Mouse (Mus musculus) gastrocnemius, adult 2 months (tissue): ENCODE measurements around the gene Fam171a1. TPM values are rescaled to one million over a fixed set of nuclear protein-coding genes. Genes with fewer than 3 reads are reported as not detected.
"Not testable (repeated sequence)": the region's sequence is repeated elsewhere in the genome, so short reads cannot be mapped to it uniquely, and the experiment has no call there.

Experiments
- DNase-seq: peaks from one replicate; pipeline ENCODE4 v3.0.0; 2022
- H3K27ac ChIP-seq: fragments of 200-600 bp; 2 replicates; pipeline ENCODE4 v1.8.1; 2022; ENCODE audit warnings: mild to moderate bottlenecking
- H3K4me3 ChIP-seq: fragments of 200-600 bp; 2 replicates; pipeline ENCODE4 v1.8.1; 2022; ENCODE audit warnings: mild to moderate bottlenecking, moderate library complexity
- CTCF ChIP-seq: fragments of 200-600 bp; IDR thresholded peaks from 2 replicates; pipeline ENCODE4 v1.8.1; 2022; ENCODE audit warnings: antibody characterized with exemption, mild to moderate bottlenecking, moderate library complexity
- intact Hi-C: fragments of 180-260 bp; cut with DNase I; formaldehyde crosslinking; loops from one replicate; pipeline ENCODE4 v1.15.1; 2025
- long read RNA-seq, 2 experiments: library from polyadenylated mRNA; stranded (forward); transcript quantifications; one replicate each; pipeline ENCODE4 v2.0.0; 2021
- total RNA-seq, 2 experiments: library from RNA; stranded (reverse); gene quantifications; 2 replicates each; pipeline ENCODE4 v1.2.3; 2021

Gene Fam171a1
- 1 to 10 TPM; 2.5 to 3.9 TPM for total RNA-seq
- long read RNA-seq, experiment 1, full-length matches to known transcripts: 4 of 6 reads
- long read RNA-seq, experiment 1, partial matches to known transcripts: 1 of 6 reads
- long read RNA-seq, experiment 1, other reads (novel, unspliced or antisense): 1 of 6 reads
- long read RNA-seq, experiment 2, full-length matches to known transcripts: 3 of 5 reads
- long read RNA-seq, experiment 2, partial matches to known transcripts: 2 of 5 reads
- long read RNA-seq, experiment 2, other reads (novel, unspliced or antisense): 0 of 5 reads

DNA sequence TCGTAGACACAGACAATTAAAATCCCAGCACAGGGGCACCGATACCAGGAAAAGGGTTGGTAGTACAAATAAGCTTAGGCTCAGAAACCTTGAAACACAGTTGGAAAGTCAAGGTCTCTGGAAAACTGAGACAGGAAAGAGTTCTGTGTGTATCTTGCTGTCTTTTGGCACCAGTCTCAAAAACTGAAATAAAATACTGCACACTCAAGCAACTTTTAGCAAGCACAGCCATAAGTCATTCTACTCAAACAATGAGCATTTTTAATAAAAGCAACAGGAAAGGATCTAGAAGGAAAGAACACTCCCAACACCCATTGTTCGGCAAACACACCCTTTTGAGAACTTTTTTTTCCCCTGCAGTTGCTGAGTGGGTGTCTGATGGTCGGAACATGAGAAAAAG, at the start of gene Fam171a1:
Fam171a1 (plus strand) TSS at position 359 of the 400 bp plus-strand sequence.
- no peak for TF ChIP-seq CTCF
- H3K4me3 ChIP-seq: peak within 1 kb of the TSS; percentile 30
- intact Hi-C loops: no loop called here
- peak within 1 kb of the TSS; percentile 55 for H3K27ac ChIP-seq
- no peak for DNase-seq

DNA sequence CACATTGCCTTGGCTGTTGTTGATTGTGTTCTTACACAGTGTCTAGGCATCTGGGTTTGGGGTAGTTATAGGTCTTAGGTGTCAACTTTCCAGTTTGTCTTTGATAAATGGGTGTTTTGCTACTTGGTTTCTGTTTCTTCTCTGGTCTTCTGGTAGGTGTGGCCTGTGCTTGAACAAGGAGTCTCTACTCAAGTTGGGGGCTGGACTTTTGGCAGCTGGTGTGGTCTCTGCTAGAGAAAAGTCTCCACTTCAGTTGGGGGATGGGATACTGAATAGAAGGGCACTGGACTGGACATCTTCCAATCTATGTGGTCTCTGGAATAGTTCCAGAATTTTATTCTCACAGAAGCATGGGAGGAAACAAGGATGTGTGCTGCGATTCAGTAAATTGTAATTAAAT, 44.9 kb upstream of the Fam171a1 start:
- TF ChIP-seq CTCF: no peak

DNA sequence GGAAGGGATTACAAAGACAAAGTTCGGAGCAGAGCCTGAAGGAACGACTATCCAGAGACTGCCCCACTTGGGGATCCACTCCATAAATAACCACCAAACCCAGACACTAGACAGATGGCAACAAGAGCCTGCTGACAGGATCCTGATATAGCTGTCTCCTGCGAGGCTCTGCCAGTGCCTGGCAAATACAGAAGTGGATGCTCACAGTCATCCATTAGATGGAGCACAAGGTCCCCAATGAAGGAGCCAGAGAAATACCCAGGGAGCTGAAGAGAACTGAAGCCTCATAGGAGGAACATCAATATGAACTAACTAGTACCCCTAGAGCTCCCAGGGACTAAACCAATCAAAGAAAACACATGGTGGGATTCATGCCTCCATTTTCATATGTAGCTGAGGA, 25.7 kb upstream of the Fam171a1 start:
- DNase-seq, intact Hi-C loops, H3K27ac ChIP-seq, H3K4me3 ChIP-seq: not testable (repeated sequence)

More for the DNA sequence above, 44.9 kb upstream of the Fam171a1 start:
- intact Hi-C loops: no loop called here
- H3K4me3 ChIP-seq: no peak overlapping the region
- no peak for DNase-seq
- no peak overlapping the region for H3K27ac ChIP-seq

- DNase-seq: no peak
- H3K27ac ChIP-seq: no peak overlapping the region
- TF ChIP-seq CTCF: peak; percentile 67
- H3K4me3 ChIP-seq: no peak overlapping the region
- intact Hi-C loops: no loop called here
Observed at GRCm38 (mm10) chr2:3089274-3089673, 24.8 kb upstream of the Fam171a1 start.

GRCm38 (mm10) chr2:3096101-3096500, 17.9 kb upstream of the Fam171a1 start:
- Histone ChIP-seq H3K27ac (no peak overlapping the region), H3K4me3 (no peak overlapping the region)
- TF ChIP-seq CTCF: no peak
- intact Hi-C loops: no loop called here
- no peak for DNase-seq

GRCm38 (mm10) chr2:3099971-3100370, 14.1 kb upstream of the Fam171a1 start:
- DNase-seq: no peak
- Histone ChIP-seq H3K27ac (no peak overlapping the region), H3K4me3 (no peak overlapping the region)
- no peak for TF ChIP-seq CTCF
- intact Hi-C loops: no loop called here

- no peak overlapping the region for H3K27ac ChIP-seq
- no peak for TF ChIP-seq CTCF
- DNase-seq: no peak
- intact Hi-C loops: no loop called here
- H3K4me3 ChIP-seq: no peak overlapping the region
Observed at GRCm38 (mm10) chr2:3101292-3101957, 12.6 kb upstream of the Fam171a1 start.

- Histone ChIP-seq H3K27ac (no peak overlapping the region), H3K4me3 (no peak overlapping the region)
- no peak for TF ChIP-seq CTCF
- DNase-seq: no peak
- intact Hi-C loops: no loop called here
Observed at GRCm38 (mm10) chr2:3102360-3102759, 11.7 kb upstream of the Fam171a1 start.

GRCm38 (mm10) chr2:3107471-3107870, 6.6 kb upstream of the Fam171a1 start:
- no peak for DNase-seq
- H3K4me3 ChIP-seq: no peak overlapping the region
- H3K27ac ChIP-seq: no peak overlapping the region
- TF ChIP-seq CTCF: no peak
- intact Hi-C loops: no loop called here

DNA sequence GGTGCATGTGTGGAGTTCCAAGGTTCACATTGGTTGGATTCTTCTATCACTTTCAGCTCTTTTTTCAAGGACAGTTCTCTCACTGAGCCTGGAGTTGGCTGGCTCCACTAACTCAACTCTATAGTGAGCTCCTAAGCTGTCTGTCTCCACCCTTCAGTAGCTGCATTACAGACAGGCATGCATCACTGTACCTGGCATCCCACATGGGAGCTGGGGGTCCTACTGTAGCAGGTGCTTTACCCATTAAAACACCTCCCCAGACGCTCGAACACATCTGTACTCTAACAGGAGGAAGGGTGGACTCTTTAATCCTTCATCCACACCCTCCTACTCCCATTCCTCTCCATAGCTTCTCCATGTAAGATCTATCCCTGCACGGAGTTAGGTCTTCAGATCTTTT, 5.6 kb upstream of the Fam171a1 start:
- H3K27ac ChIP-seq: peak overlapping the region; percentile 24; the same call in 1 of the 2 replicates
- no peak for TF ChIP-seq CTCF
- intact Hi-C loops: no loop called here
- DNase-seq: no peak
- H3K4me3 ChIP-seq: no peak overlapping the region

DNA sequence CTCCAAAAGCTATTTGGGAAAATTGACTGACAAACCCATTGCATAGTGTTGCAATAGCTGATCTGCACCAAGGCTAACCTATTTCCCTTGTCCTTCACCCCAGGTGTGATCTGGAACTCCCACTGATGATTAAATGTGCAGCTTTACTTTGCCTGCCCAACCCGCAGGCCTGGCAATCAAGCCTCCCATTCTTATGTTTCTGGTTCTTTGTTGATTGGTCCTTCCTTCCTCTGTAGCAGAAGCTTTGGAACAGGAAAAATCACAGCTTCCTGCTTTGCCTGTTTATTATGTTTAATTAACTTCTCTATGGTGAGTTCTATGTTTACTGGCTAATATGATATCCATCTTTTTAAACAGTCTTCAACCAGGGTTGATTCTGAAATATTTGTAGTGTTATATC, 5.2 kb upstream of the Fam171a1 start:
- no peak for TF ChIP-seq CTCF
- intact Hi-C loops: no loop called here
- Histone ChIP-seq H3K4me3 (no peak overlapping the region), H3K27ac (peak overlapping the region; percentile 24; the same call in 1 of the 2 replicates)
- DNase-seq: no peak

GRCm38 (mm10) chr2:3117855-3118202, 3.8 kb downstream of the Fam171a1 start:
- DNase-seq: no peak
- intact Hi-C loops: loop anchor here (1.0 to 5.0 kb wide), 4 partner anchors 54 to 299 kb away; partner anchors contain the start of gene Rpp38
- TF ChIP-seq CTCF: no peak
- Histone ChIP-seq H3K27ac (peak overlapping the region; percentile 46), H3K4me3 (peak overlapping the region; percentile 89)

- peak; percentile 91 for TF ChIP-seq CTCF
- H3K27ac ChIP-seq: peak overlapping the region; percentile 87
- peak; percentile 92 for DNase-seq
- intact Hi-C loops: loop anchor here (1.0 to 5.0 kb wide), 4 partner anchors 54 to 299 kb away; partner anchors contain the start of gene Rpp38
- peak overlapping the region; percentile 89 for H3K4me3 ChIP-seq
Observed at GRCm38 (mm10) chr2:3118203-3118941, 4.3 kb downstream of the Fam171a1 start.
